Mouse (Mus musculus) myocyte (in vitro differentiated cells): ENCODE results near the gene Mttp. TPM values are rescaled to one million over a fixed set of nuclear protein-coding genes. Genes with fewer than 3 reads are reported as not detected.

ENCODE experiments used
- H3K27me3 ChIP-seq: one replicate; pipeline ENCODE4 v1.6.1; 2011; ENCODE audit not compliant: control insufficient read depth, insufficient read depth, insufficient read length
- H3K36me3 ChIP-seq: one replicate; pipeline ENCODE4 v1.6.1; 2011; ENCODE audit not compliant: control insufficient read depth, insufficient read depth
- H3K4me2 ChIP-seq: one replicate; pipeline ENCODE4 v1.6.1; 2011; ENCODE audit warnings: low read depth, control low read depth
- H3K4me3 ChIP-seq: one replicate; pipeline ENCODE4 v1.5.1; 2011; ENCODE audit warnings: mild to moderate bottlenecking, control low read depth, moderate library complexity
- H3K79me2 ChIP-seq: one replicate; pipeline ENCODE4 v1.6.1; 2011; ENCODE audit not compliant: control insufficient read depth, insufficient read depth
- H3ac ChIP-seq: one replicate; pipeline ENCODE4 v1.6.1; 2011; ENCODE audit not compliant: control insufficient read depth, insufficient read length
- CEBPB ChIP-seq: IDR thresholded peaks from 2 replicates; pipeline ENCODE4 v1.6.1; 2011; ENCODE audit warnings: mild to moderate bottlenecking, moderate library complexity; ENCODE audit not compliant: poor library complexity, insufficient read depth, severe bottlenecking
- E2F4 ChIP-seq: IDR thresholded peaks from one replicate; pipeline ENCODE4 v1.6.1; 2011; ENCODE audit warnings: mild to moderate bottlenecking, control low read depth, moderate library complexity; ENCODE audit not compliant: insufficient read depth
- MAX ChIP-seq: IDR thresholded peaks from one replicate; pipeline ENCODE4 v1.6.1; 2011; ENCODE audit warnings: low read depth, mild to moderate bottlenecking, control low read depth
- MYOD1 ChIP-seq, 3 experiments: IDR thresholded peaks; one replicate each; pipeline ENCODE4 v1.6.1; 2011; ENCODE audit warnings: control low read depth in 2 of 3, low read depth in 2 of 3, mild to moderate bottlenecking in 2 of 3, moderate library complexity in 1 of 3; ENCODE audit not compliant: insufficient read length in 2 of 3, control insufficient read depth in 1 of 3
- MYOG ChIP-seq, 3 experiments: IDR thresholded peaks; one replicate each; pipeline ENCODE4 v1.6.1; 2011; ENCODE audit warnings: control low read depth in 2 of 3, low read depth in 2 of 3, mild to moderate bottlenecking in 2 of 3; ENCODE audit not compliant: insufficient read length in 2 of 3, control insufficient read depth in 1 of 3, insufficient read depth in 1 of 3
- POLR2A ChIP-seq: IDR thresholded peaks from one replicate; pipeline ENCODE4 v1.6.1; 2011; ENCODE audit warnings: low read depth, mild to moderate bottlenecking, control low read depth, moderate library complexity; ENCODE audit not compliant: insufficient read length
- POLR2AphosphoS2 ChIP-seq: IDR thresholded peaks from one replicate; pipeline ENCODE4 v1.6.1; 2011; ENCODE audit warnings: low read depth, control low read depth; ENCODE audit not compliant: insufficient read length
- REST ChIP-seq: IDR thresholded peaks from one replicate; pipeline ENCODE4 v1.6.1; 2011; ENCODE audit warnings: mild to moderate bottlenecking, control low read depth, moderate library complexity; ENCODE audit not compliant: insufficient read depth, insufficient read length
- SRF ChIP-seq: IDR thresholded peaks from one replicate; pipeline ENCODE4 v1.6.1; 2011; ENCODE audit warnings: low read depth; ENCODE audit not compliant: control insufficient read depth, insufficient read length
- TCF12 ChIP-seq: IDR thresholded peaks from one replicate; pipeline ENCODE4 v1.6.1; 2011; ENCODE audit warnings: mild to moderate bottlenecking, control low read depth; ENCODE audit not compliant: poor library complexity, insufficient read depth, severe bottlenecking
- TCF3 ChIP-seq: IDR thresholded peaks from one replicate; pipeline ENCODE4 v1.6.1; 2011; ENCODE audit warnings: low read depth, control low read depth; ENCODE audit not compliant: insufficient read length
- USF1 ChIP-seq: IDR thresholded peaks from one replicate; pipeline ENCODE4 v1.6.1; 2011; ENCODE audit warnings: low read depth, mild to moderate bottlenecking, control low read depth, moderate library complexity
- polyA plus RNA-seq: library from polyadenylated mRNA; unstranded; fragments of >200 nt; fragmentation: generic; extraction: Trizol; gene quantifications from one replicate; pipeline ENCODE4 v1.2.1, GENCODE M21; 2012; ENCODE audit warnings: missing spikeins

Gene Mttp
- polyA plus RNA-seq, 1 experiment = 4.1 TPM

DNA sequence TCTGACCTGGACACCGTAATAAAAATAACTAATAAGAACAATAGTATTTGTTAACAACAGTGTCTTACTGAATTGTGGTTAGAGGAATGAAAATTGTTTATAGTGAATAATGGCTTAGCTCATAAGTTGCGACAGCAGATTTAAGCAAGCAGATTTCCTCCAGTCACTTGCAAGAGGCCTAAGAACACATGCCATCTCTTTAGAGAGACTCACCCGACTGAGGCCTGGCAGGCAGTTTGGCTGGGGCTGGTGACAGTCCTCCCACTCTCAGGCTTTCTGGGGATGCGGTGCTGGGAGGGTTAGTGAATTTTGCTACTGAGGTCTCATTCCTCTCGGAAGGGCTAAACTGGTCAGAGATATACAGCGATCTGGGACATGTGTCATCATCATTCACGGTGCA lies 38.6 kb upstream of the Mttp start:
- no peaks in the 10 kb centered on the region for H3K27me3 ChIP-seq
- H3K4me2 ChIP-seq = no peak overlapping the region
- H3K4me3 ChIP-seq = no peak overlapping the region
- H3K79me2 ChIP-seq = no peaks in the 10 kb centered on the region
- H3ac ChIP-seq = no peak overlapping the region
- no peaks in the 10 kb centered on the region for H3K36me3 ChIP-seq
- no peak for TF ChIP-seq E2F4

DNA sequence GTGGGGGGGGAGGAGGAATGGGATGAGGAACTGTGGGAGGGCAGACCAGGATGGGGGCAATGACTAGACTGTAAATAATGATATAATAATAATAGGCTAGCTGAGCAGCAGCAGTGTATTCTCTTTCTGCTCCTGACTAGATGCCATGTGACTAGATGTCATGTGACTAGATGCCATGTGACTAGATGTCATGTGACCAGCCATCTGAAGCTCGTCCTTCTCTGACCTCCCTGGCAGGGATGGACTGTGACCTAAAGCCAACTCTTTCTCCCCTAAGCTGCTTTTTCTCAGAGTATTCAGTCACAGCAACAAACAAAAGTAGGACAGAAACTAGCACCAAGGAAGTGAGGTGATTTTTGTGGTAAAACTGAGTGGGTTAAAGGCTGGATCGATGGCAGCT lies 37.3 kb upstream of the Mttp start:
- Histone ChIP-seq H3ac (no peak overlapping the region), H3K27me3 (no peaks in the 10 kb centered on the region), H3K4me2 (no peak overlapping the region), H3K4me3 (no peak overlapping the region), H3K79me2 (no peaks in the 10 kb centered on the region), H3K36me3 (no peaks in the 10 kb centered on the region)
- peak; percentile 56 for TF ChIP-seq USF1
- no peak for TF ChIP-seq MYOD1 (IDR thresholded peaks at IDR 0.05; ENCODE audit: control insufficient read depth in 1 of 3, insufficient read length in 2 of 3, low read depth in 2 of 3)

GRCm38 (mm10) chr3:138175551-138175950 lies 30.8 kb upstream of the Mttp start:
- Histone ChIP-seq H3ac (no peak overlapping the region), H3K27me3 (no peaks in the 10 kb centered on the region), H3K4me2 (no peak overlapping the region), H3K79me2 (no peaks in the 10 kb centered on the region), H3K4me3 (no peak overlapping the region), H3K36me3 (no peaks in the 10 kb centered on the region)
- no peak for TF ChIP-seq REST
- TF ChIP-seq POLR2A = no peak
- no peak for TF ChIP-seq CEBPB
- no peak for TF ChIP-seq MYOD1 (IDR thresholded peaks at IDR 0.05; ENCODE audit: control insufficient read depth in 1 of 3, insufficient read length in 2 of 3, low read depth in 2 of 3)
- no peak for TF ChIP-seq E2F4
- no peak for TF ChIP-seq POLR2AphosphoS2
- no peak for TF ChIP-seq TCF12

DNA sequence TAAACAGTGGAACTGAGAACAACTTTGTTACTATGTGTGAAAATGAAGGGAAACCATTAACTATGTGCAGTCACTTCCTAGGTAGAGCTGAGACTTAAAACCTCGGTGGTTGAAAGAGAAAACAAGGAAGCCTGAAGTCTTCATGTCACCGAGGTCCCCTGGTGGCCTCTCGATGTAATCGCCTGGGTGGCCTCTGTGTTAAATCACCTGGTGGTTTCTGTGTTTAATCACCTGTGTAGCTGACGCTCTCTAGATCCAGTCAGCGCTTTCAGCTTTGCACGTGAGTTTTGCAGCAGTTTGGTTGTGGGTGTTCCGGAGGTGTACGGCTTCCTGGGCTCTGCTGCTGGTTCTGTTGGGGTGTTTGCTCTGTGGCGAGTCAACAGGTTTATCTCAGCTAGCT lies 28.5 kb upstream of the Mttp start:
- Histone ChIP-seq H3K79me2 (no peaks in the 10 kb centered on the region), H3ac (no peak overlapping the region), H3K4me2 (no peak overlapping the region), H3K4me3 (no peak overlapping the region), H3K27me3 (no peaks in the 10 kb centered on the region), H3K36me3 (no peaks in the 10 kb centered on the region)
- TF ChIP-seq TCF12 = no peak
- TF ChIP-seq POLR2AphosphoS2 = no peak
- no peak for TF ChIP-seq USF1
- TF ChIP-seq POLR2A = no peak
- TF ChIP-seq MAX = no peak
- no peak for TF ChIP-seq REST
- no peak for TF ChIP-seq E2F4
- no peak for TF ChIP-seq SRF
- no peak for TF ChIP-seq MYOD1 (IDR thresholded peaks at IDR 0.05; ENCODE audit: control insufficient read depth in 1 of 3, insufficient read length in 2 of 3, low read depth in 2 of 3)
- no peak for TF ChIP-seq TCF3
- TF ChIP-seq CEBPB = no peak
- TF ChIP-seq MYOG (IDR thresholded peaks at IDR 0.05; ENCODE audit: control insufficient read depth in 1 of 3, insufficient read depth in 1 of 3, insufficient read length in 2 of 3, low read depth in 2 of 3) = no peak

DNA sequence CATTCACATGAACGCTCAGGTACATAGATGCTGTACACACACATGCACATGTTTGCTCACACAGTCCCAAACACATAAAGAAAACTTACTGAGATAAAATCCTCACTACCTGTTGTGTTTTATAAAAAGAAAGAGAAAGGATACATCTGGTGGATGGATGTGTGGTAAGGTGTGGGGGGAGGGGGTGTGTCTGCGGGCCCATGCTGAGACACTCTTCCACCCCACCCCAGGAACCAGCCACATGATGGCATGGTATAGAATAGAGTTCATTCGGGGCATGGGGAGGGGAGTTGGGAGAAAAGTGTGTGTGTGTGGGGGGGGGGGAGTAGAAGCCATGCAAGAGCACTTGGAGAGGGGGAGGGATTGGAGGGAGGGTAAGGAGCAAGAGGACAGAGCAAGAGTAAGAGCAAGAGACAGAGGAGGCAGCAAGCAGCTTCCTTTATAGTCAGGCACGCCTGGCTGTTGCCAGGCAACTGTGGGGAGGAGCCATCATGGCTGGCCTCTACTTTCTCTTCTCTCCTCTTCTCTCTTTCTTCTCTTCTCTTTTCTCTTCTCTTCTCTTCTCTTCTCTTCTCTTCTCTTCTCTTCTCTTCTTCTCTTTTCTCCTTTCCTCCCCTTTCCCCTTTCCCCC lies 17.9 kb upstream of the Mttp start:
- Histone ChIP-seq H3ac (no peak overlapping the region), H3K27me3 (no peaks in the 10 kb centered on the region), H3K4me3 (no peak overlapping the region), H3K36me3 (peaks cover 4% of the 10 kb centered on the region), H3K4me2 (no peak overlapping the region), H3K79me2 (no peaks in the 10 kb centered on the region)
- no peak for TF ChIP-seq CEBPB
- TF ChIP-seq TCF3 = no peak
- no peak for TF ChIP-seq POLR2AphosphoS2
- no peak for TF ChIP-seq MAX
- no peak for TF ChIP-seq MYOG (IDR thresholded peaks at IDR 0.05; ENCODE audit: control insufficient read depth in 1 of 3, insufficient read depth in 1 of 3, insufficient read length in 2 of 3, low read depth in 2 of 3)
- no peak for TF ChIP-seq POLR2A
- TF ChIP-seq USF1 = no peak
- TF ChIP-seq MYOD1 (IDR thresholded peaks at IDR 0.05; ENCODE audit: control insufficient read depth in 1 of 3, insufficient read length in 2 of 3, low read depth in 2 of 3) = no peak
- TF ChIP-seq E2F4 = no peak
- TF ChIP-seq REST = no peak
- no peak for TF ChIP-seq TCF12
- no peak for TF ChIP-seq SRF
